Mouse (Mus musculus) right cerebral cortex, postnatal 36 days (tissue): Measurements from ENCODE around the gene Vstm2b.

Experiments
- DNase-seq, 2 experiments: peaks; one replicate each; pipeline ENCODE4 v3.0.0; 2022; ENCODE audit warnings: low spot score in 2 of 2, mixed read lengths in 1 of 2

The Vstm2b gene

DNA sequence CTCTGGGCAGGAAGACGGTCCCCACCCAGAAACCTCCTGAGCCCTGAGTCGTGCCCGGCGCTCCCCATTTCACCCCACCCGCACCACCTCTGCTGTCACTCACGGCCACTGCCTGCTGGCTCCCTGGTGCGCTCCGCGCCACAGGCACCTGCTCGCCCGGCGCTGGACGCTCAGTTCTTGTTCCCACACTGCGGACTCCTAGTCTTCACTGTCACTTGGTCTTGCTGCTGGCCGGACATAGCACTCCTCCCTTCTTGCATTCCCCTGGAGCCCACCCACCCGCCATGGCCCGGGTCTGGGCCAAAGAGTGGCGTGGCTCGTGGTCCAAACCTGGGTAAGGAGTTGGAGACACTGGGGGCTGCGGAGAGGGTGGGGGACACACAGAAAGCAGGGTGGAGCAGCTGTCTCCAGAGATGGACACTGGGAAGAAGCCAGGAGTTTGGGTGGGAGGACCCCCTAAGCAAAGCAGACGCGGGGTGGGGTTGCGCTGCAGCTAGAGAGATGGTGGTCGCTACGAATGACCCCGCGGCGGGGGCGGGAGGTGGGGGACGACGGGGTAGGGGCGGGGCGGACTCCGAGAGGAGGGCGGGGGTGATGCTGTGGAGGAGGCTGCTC, at the start of gene Vstm2b:
Gene Vstm2b (plus strand): TSS at position 233 of the 615 bp plus-strand sequence.
- peak in 1 of 2 experiments; percentile 16 for DNase-seq

DNA sequence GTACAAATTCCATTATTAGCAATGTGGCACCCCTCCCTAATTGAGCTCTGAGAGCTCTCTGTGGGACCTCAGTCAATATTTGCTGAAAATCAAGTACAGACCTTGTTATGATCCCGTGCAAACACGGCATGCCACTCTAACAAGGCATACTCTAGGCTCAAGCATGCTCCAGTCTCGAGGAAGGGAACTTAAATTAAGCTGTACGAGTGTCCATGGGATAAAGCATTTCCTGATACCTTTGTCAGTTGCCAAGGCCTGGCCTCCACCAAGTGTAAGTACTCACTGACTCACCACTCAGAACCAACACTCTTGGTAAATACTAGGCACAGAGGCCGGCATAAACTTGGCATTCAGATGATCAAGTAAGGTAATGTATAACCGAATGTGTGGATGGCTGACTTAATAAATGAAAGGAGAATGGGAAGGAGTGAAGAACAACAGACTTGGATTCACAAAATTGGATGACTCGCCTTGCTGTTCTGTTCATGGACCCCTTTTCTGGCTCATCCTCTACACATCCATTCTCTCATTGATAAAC, 42.0 kb upstream of the Vstm2b start:
- no peak for DNase-seq

DNA sequence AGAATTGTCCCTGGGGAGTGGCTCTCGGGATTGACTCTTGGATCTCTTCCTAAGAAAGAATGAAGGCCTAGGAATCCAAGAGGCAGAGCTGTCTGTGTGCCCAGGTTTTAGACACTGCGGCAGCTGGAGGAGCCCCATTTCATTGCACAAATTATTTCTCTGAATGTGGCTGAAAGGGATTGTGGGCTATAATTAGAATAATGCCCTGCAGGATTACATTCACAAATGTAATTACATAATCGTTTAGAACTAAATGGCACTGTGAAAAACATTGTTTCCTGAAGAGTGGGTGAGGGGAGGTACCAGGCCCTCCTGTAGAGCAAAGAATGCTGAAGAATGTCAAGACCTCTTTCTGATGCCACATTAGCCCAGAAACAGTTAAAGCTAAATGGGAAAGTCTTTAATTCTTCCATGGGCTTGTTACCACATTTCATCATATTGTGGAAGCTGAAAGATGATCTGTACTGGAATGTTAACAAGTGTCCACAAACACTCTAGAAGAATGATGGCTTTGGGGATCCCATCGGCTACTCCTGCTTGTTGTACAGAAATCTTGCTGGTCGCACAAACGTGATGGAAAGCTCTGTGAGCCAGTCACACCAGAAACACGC, 24.6 kb upstream of the Vstm2b start:
- DNase-seq: no peak

DNA sequence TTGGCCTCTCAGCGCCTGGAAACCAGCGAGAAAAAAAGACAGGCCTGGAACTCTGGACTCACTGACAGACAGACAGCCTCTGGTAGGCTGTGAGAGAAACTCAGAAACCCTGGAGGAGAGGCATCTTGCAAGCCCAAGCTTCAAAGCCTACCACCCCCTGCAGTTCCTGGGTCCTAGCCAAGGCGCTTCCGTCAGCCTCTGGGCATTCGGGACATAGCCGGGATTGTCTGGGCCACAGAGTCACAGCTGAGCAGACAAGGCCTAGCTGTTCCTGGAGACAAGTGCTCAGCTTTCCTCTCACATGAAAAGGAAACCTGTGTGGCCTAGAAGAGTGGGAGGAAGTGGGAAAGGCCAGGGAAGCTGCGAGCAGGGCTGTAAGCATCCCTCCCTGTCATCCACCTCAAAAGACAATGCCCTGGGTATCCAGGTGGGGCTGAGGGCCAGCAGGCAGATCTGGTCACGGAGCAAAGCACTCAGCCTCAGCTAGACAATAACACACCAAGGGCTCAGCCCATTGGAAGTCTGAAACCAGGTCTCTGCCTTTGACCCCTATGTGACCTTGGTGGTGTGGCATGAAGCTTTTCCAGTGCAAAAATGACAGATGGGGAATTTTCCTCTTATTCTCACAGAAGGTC, 13.2 kb upstream of the Vstm2b start:
- DNase-seq: peak; percentile 21 to 54

DNA sequence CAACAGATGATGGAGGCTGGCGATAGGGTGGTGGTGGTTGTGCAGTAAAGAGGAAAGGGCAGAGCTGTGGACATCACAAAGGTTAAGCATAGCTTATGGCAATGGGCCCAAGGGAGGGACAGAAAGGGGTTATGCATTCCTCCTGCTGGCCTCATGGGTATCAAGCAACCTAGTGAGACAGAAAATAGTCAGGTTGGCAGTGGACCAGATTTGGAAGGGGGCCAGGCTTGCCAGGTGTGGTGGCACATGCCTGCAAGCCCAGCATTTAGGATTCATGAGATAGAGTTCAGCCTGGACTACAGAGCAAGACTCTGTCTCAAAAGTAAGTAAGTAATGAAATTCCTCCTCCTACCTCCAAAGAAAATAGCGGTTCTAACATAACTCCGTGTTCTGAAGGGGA, 9.8 kb upstream of the Vstm2b start:
- no peak for DNase-seq

DNA sequence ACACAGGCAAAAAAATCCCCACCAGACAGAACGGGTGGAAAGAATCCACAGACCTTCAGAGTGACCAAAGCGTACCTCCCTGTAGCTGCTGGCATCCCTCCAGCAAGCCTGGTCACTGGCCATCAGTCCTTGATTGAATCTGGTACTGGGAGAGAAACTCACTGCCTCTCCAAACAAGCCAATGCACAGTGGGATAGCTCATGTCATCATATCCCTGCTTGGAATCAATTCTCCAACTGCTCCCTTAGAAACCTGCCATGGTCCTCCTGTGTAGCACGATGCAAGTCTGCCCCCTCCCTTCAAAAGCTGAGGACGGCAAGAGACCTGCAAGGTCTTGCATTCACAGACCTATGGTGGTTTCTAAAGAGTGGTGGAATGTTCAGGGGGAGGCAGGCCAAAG, 1.2 kb upstream of the Vstm2b start:
- no peak for DNase-seq

DNA sequence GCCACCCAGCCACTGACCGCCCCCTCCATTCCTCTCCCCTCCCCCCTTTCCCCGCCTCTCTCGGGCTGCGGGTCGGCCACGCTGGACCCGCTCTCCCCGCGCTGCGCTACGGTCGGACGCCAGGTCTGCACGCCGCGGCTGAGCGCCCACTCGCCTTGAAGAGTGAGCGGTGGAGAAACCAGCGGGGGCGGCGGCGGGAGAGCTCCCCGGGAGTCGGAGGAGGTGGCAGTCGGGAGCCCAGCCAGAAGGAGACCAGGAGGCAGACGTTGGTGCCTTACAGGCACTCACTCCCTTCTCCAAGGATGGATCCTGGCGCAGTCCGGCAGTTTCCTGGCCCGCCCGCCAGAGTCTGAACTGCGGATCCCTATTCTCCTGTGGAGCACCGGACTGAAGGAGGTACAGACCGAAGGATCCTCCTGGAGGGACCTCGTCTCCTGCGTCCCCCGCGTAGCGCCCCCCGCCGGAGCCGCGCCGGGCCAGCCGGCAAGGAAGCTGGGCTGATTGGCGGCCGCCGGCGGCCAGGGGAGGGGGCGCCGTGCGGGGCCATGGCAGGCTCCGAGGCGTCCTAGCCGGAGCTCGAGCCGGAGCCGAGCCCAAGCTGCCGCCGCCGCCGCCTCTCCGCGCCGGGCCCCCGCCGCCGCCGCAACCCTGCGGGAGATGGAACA, 715 bp downstream of the Vstm2b start:
- peak; percentile 77 to 80 for DNase-seq

DNA sequence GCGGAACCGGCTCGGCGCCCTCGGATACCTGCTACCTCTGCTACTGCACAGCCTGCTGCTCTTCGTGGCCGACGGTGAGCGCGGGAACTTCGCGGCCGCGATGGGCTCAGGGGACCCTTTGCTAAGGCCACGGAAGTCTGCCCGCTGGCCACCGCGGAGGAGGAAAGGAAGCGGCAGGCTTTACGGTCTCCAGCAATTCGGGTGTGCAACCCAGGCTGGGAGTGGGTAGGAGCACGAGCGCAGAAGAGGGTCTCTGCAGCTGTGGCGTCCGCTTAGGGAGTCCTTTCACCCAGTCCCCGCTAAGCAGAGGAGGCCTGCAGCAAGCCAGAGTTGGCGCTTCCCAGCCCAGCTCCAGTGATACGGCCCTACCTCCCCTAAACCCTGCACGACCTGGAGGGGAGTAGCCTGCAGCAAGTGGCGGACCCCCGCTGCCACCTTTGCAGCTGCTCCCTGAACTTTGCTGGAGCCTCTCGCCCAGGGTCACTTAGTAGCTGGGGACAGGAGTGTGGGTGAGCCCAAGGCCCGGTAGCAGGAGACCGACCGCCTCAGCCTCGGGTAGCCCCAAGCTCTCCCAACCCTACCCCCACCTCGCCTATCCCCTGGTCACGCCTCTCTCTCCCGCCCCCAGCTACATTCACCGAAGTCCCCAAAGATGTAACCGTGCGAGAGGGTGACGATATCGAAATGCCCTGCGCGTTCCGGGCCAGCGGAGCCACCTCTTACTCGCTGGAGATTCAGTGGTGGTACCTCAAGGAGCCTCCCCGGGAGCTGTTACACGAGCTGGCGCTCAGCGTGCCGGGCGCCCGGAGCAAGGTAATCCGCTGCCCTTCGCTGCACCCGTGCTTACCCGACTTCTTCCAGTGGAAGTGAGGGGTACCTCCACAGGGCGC, 1.5 kb downstream of the Vstm2b start:
- peak in 1 of 2 experiments; percentile 39 for DNase-seq

DNA sequence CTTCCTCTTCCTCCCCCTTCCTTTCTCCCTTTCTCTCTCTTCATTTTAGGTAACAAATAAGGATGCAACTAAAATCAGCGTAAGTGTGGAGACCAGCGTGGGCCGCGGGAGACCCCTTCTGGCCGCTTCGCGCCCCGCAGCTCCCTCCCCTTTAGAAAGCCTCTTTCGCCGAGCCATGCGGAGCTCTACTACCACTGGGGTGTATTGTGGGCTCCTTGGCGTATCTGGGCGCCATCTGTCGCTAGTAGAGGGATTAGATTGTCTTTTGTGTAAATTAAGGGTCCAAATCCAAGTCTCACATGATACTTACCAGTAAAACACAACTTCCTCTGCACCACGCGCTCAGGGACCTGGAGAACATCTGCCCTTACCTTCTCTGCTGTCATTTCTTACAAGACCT, 3.1 kb downstream of the Vstm2b start:
- peak; percentile 81 to 84 for DNase-seq

DNA sequence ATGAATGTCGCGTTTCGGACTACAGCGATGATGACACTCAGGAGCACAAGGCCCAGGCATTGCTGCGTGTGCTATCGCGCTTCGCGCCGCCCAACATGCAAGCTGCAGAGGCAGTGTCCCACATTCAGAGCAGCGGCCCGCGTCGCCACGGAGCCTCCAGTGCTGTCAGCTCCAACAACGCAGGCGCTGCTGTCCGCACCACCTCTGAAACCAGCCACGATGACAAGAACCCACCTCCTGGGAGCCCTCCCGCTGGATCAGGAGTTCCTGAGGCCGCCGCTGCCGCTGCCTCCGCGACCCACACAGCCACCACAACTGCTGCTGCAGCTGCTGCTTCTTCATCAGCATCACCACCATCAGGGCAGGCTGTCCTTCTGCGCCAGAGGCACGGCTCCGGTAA, 4.4 kb downstream of the Vstm2b start:
- peak; percentile 26 to 36 for DNase-seq

DNA sequence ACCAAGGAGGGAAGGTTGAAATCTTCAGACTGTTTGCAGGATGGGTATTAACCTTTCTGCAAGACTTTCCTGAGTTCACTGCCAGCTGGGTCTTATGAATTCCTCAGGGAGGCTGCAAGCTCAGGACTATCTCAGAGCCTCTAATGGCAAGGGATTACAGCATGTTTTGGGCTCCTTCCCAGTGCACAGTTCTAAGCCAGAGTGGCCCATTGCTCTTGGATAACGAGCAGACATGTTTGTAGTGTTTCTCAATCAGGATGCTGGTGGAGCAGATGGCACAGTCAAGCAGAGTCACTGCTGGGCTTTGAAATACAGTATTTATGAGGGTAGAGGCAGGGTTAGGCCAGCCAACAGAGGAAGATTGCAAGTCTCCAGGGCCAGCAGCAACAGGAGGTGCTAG, 8.4 kb downstream of the Vstm2b start:
- DNase-seq: no peak

DNA sequence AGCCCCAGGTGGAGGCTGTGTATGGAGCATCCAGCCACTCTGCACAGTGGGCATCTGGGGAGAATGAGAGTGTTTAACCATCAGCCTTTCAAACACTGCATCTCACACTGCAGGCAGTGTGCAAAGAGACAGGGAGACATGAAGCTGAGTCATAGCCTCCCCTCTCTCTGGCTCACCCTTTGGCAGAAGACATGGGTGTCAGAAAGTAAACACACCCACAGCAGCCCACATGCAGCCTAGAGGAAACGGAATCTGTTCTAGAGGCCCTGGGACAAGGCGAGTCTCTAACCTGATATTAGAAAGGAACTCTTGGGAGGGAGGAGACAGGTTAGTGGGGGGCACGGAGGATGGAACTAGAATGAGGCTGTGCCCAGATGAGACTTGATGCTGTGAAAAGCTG, 18.6 kb downstream of the Vstm2b start:
- DNase-seq: peak in 1 of 2 experiments; percentile 39

DNA sequence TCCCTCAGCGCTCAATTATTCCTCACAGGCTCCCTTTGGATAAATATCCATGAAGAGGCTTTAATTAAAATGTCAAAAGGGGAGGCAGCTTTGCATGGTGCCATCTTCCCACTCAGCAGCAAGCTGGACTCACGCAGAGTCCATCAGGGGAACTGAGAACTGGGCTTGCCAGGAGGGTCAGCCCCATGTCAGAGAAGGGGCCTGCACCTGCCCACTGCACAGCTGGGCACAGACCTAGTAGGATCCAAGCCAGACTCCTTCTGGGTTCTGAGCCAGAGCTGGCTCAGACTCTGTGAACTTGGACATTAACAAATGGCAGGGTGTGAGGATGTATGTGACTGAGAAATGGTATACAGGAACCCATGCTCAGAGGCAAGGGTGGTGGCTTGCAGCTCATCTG, 22.0 kb downstream of the Vstm2b start:
- DNase-seq: no peak

DNA sequence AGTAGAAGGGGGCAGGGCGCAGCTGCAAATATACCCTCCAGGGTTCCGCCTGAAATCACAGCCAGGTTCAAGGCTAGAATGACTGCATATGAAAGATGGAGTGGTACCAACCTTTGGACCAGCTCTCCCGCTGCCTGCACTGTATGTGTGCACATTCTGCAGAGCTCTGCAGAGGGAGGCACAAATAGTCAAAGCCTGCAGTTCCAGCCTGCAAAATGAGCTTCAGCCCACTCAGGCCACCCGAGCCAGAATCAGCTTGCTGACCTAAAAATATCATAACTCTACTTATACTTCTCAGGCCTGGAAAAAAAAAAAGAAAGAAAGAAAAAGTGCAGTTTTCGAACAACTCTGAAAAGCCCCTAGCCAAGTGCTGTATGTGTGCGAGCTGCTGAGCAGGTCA, 23.2 kb downstream of the Vstm2b start:
- peak; percentile 26 to 65 for DNase-seq

DNA sequence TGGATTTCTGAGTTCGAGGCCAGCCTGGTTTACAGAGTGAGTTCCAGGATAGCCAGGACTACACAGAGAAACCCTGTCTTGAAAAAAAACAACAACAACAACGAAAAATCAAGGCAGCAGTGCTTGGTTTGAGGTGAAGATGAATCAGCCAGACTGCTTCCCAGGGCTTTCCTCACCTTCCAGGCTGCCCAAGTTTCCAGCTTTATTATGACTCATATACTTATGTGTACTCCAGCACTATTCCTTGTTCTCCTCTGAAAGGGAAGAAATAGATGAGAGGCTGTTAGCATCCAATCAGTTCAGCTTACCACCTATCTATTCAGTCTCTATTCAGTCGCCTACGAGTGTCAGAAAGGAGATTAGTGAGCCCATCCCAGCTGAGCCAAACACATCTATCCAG, 24.7 kb downstream of the Vstm2b start:
- no peak for DNase-seq

DNA sequence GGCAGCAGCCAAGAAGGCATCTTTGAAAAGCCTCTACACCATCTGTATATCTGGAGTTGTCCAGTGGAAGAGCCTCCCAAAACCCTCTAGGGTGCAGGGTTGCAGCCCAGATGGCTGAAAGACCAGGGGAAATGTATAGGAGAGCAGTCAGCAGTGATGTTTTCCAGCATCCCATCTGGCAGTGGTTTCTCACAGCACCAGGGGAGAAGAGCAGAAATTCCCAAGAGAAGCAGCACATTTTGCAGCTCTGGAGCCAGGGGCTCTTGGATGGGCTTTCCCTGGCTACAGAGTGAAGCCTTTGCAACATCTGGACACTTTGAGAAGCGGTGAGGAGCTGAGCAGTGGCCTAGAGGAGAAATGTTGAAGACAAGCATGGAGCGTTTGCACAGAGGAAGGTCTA, 30.3 kb downstream of the Vstm2b start:
- DNase-seq: no peak

DNA sequence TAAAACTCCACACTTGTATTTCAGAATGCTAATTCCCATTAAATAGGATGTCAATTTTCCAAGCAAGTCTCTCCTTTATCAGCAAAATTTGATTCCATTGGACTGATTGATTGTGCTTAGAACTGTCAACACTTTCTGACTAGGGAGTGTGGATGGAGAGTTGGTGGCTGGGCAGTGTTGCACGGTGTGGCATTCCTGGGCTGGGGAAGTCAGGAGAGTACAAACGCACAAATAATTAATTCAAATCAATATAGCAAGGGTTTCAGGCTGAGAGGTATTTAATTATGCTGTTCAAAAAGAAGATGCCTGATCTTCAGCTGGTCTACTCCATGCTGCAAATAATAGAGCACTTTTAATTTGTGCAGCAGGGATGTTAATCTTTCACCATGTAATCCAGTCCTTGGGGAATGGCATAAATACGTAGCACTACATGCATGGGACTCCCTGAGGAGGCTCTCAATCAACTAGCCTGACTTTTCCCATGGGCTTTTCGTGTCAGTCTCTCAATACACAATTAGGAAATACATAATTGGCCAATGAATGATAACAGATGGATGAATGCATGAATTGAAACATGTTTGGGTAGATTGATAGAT, 38.6 kb downstream of the Vstm2b start:
- no peak for DNase-seq

DNA sequence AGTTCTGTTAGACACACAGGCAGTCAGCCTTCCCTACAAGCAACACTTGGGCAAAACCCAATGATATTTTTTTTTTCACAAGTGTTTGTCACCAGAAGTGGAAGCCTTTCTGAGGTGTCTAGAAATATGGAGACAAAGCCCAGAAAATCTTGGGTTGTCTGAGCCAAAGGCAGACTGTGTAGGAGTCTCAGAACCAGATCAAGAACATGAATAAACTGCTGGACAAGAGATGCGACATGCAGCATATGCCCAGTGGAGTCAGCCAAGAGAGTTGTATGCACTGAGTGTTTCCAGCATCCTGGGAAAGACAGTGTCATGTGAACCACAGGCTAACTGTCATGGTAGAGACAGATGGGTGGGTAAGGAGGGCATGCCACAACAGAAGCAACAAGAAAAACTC, 41.2 kb downstream of the Vstm2b start:
- DNase-seq: peak; percentile 39 to 67

DNA sequence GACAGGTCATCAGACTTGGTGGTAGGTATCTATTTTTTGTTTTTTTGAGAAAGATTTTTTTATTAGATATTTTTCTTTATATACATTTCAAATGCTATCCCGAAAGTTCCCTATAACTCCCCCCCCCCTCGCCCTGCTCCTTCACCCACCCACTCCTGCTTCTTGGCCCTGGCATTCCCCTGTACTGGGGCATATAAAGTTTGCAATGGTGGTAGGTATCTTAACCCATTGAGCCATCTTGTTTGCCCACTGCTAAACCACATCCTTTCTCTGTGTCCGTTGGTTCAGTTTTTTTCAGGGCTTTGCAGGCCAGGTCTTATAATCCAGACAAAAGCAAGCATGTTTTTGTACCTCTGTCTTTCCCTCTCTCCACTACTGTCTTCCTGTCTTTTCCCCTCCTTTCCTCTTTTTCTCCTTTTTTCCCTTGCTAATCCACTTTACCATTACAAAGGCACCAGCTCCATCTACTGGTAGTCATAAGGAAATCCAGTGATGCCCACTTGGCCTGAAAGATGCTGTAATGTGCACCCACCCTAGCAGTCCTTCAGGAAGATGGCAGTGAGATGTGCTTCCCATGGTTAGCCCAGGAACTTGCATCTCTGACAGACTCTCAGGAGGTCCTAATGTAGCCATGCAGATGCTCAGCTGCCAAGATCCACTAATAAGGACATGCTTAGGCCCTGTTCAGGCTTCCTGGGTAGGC, 44.3 kb downstream of the Vstm2b start:
- DNase-seq: no peak
